Mouse (Mus musculus) heart, embryonic 16.5 days (tissue): ENCODE data around the gene Arhgef19. TPM values are rescaled to one million over a fixed set of nuclear protein-coding genes. Genes with fewer than 3 reads are reported as not detected.

ENCODE experiments used
- ATAC-seq: fragments of 200-750 bp; cut with Nextera tagmentation; replicated peaks from 2 replicates; pipeline ENCODE4 v1.8.0; 2017; ENCODE audit warnings: moderate number of reproducible peaks; ENCODE audit not compliant: insufficient read depth, low FRiP score; ENCODE audit errors: extremely low read depth
- H3K27ac ChIP-seq: fragments of 300-500 bp; sonication (generic); 2 replicates; pipeline ENCODE4 v1.5.1; 2014; ENCODE audit warnings: mild to moderate bottlenecking, low read length, control low read depth, moderate library complexity
- H3K27me3 ChIP-seq: fragments of 300-500 bp; sonication (generic); 2 replicates; pipeline ENCODE4 v1.6.1; 2014; ENCODE audit warnings: low read length, mixed read lengths; ENCODE audit not compliant: control insufficient read depth, insufficient read depth
- H3K36me3 ChIP-seq: fragments of 300-500 bp; sonication (generic); 2 replicates; pipeline ENCODE4 v1.6.1; 2014; ENCODE audit not compliant: control insufficient read depth, insufficient read depth
- H3K4me1 ChIP-seq: fragments of 300-500 bp; sonication (generic); 2 replicates; pipeline ENCODE4 v1.6.1; 2014; ENCODE audit warnings: low read length, mixed read lengths; ENCODE audit not compliant: control insufficient read depth, insufficient read depth
- H3K4me2 ChIP-seq: fragments of 300-500 bp; sonication (generic); 2 replicates; pipeline ENCODE4 v1.6.1; 2014; ENCODE audit warnings: low read depth, mild to moderate bottlenecking, control low read depth, low read length
- H3K4me3 ChIP-seq: fragments of 300-500 bp; sonication (generic); 2 replicates; pipeline ENCODE4 v1.5.1; 2014; ENCODE audit warnings: mild to moderate bottlenecking, control low read depth, low read length
- H3K9ac ChIP-seq: fragments of 300-500 bp; sonication (generic); 2 replicates; pipeline ENCODE4 v1.6.1; 2014; ENCODE audit warnings: low read length, control low read depth
- H3K9me3 ChIP-seq: fragments of 300-500 bp; sonication (generic); replicated peaks from 2 replicates; pipeline ENCODE4 v1.6.1; 2016; ENCODE audit warnings: low read length; ENCODE audit not compliant: control insufficient read depth
- WGBS: fragments of 180-500 bp; shearing (Covaris S2); extraction: QIAGEN DNeasy Blood & Tissue Kit; methylation state at CpG from one replicate; pipeline ENCODE4 v1.1.7; 2014; 5-methylcytosine and 5-hydroxymethylcytosine counted together
- polyA plus RNA-seq: library from polyadenylated mRNA; unstranded; fragments of >200 nt; fragmentation: Nextera tagmentation; extraction: Ambion mirVana; gene quantifications from 2 replicates; pipeline ENCODE4 v1.2.1, GENCODE M21; 2015

Gene Arhgef19
- polyA plus RNA-seq, 1 experiment from 2014 or later, result 2.3 TPM

DNA sequence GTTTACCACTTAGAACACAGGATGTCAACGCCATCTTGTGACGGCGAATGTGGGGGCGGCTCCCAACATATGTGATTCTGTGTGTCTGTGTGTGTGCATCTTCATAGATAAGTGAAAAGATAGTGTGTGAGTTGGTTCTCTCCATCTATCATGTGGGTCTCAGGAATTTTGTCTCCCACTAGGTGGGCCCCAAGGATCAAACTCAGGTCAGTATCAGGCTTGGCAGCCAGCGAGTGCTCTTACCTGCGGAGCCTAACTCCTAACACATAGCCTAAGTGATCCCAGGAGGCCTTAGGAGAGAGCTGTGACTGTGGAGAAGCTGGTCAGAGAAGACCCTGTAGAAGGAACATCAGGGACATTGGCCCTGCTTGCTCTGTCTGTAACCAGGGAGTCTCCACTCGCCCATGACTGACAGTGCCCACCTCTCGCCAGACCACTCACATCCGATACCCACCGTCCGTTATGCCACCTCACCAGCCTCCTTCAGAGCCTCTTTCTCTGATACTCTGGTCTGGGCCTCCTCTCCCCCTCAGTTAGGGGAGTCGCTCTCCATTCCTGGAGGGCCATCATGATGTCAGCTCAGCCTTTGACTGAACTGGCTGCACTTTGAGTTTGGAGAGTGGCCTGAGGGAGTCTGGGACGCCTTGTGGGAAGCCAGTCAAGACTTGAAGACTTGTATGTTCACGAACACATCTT lies 28.6 kb upstream of the Arhgef19 start:
- 68% methylated on average over 14 of the region's 14 CpGs for WGBS
- Histone ChIP-seq H3K4me2 (peak overlapping the region; percentile 55), H3K9ac (peak overlapping the region; percentile 55), H3K36me3 (no peaks in the 10 kb centered on the region), H3K4me1 (peaks cover 5% of the 10 kb centered on the region), H3K27me3 (no peaks in the 10 kb centered on the region), H3K27ac (peak overlapping the region; percentile 81), H3K4me3 (peak overlapping the region; percentile 48), H3K9me3 (no peaks in the 10 kb centered on the region)
- no peak; the same call in 1 of the 2 replicates for ATAC-seq

GRCm38 (mm10) chr4:141211646-141212045 lies 27.7 kb upstream of the Arhgef19 start:
- H3K27ac ChIP-seq, result no peak overlapping the region
- no peaks in the 10 kb centered on the region for H3K9me3 ChIP-seq
- peaks cover 5% of the 10 kb centered on the region for H3K4me1 ChIP-seq
- ATAC-seq, result no peak
- 89% methylated on average over 4 of the region's 4 CpGs for WGBS
- no peak overlapping the region for H3K4me3 ChIP-seq
- H3K9ac ChIP-seq, result no peak overlapping the region
- no peaks in the 10 kb centered on the region for H3K36me3 ChIP-seq
- H3K4me2 ChIP-seq, result no peak overlapping the region
- H3K27me3 ChIP-seq, result no peaks in the 10 kb centered on the region

- Histone ChIP-seq H3K9ac (no peak overlapping the region), H3K4me1 (peaks cover 5% of the 10 kb centered on the region), H3K27ac (no peak overlapping the region), H3K4me2 (no peak overlapping the region), H3K9me3 (no peaks in the 10 kb centered on the region), H3K27me3 (no peaks in the 10 kb centered on the region), H3K4me3 (no peak overlapping the region), H3K36me3 (no peaks in the 10 kb centered on the region)
- ATAC-seq, result no peak
- 78% methylated on average over 9 of the region's 9 CpGs for WGBS
These were observed 26.4 kb upstream of the Arhgef19 start for GRCm38 (mm10) chr4:141212892-141213291.

GRCm38 (mm10) chr4:141213342-141213741 lies 26.0 kb upstream of the Arhgef19 start:
- 56% methylated on average over 2 of the region's 2 CpGs for WGBS
- H3K4me1 ChIP-seq, result peaks cover 5% of the 10 kb centered on the region
- no peaks in the 10 kb centered on the region for H3K27me3 ChIP-seq
- no peaks in the 10 kb centered on the region for H3K36me3 ChIP-seq
- H3K4me3 ChIP-seq, result peak overlapping the region; percentile 73
- ATAC-seq, result peak; percentile 12; the same call in 1 of the 2 replicates
- H3K27ac ChIP-seq, result no peak overlapping the region
- H3K4me2 ChIP-seq, result peak overlapping the region; percentile 99
- peak overlapping the region; percentile 74 for H3K9ac ChIP-seq
- H3K9me3 ChIP-seq, result no peaks in the 10 kb centered on the region

- H3K36me3 ChIP-seq, result no peaks in the 10 kb centered on the region
- H3K27ac ChIP-seq, result no peak within 1 kb of the TSS
- ATAC-seq, result peak; percentile 76
- H3K9ac ChIP-seq, result peak within 1 kb of the TSS; percentile 74
- H3K4me2 ChIP-seq, result peak within 1 kb of the TSS; percentile 99
- H3K4me1 ChIP-seq, result peaks cover 5% of the 10 kb centered on the region
- H3K27me3 ChIP-seq, result no peaks in the 10 kb centered on the region
- under 1% methylated on average over 24 of the region's 24 CpGs for WGBS
- no peaks in the 10 kb centered on the region for H3K9me3 ChIP-seq
- H3K4me3 ChIP-seq, result peak within 1 kb of the TSS; percentile 73
These were observed 25.4 kb upstream of the Arhgef19 start, which contains the start of gene Rsg1 for GRCm38 (mm10) chr4:141213770-141214336. Gene Rsg1 (plus strand): TSS chr4:141213956.

DNA sequence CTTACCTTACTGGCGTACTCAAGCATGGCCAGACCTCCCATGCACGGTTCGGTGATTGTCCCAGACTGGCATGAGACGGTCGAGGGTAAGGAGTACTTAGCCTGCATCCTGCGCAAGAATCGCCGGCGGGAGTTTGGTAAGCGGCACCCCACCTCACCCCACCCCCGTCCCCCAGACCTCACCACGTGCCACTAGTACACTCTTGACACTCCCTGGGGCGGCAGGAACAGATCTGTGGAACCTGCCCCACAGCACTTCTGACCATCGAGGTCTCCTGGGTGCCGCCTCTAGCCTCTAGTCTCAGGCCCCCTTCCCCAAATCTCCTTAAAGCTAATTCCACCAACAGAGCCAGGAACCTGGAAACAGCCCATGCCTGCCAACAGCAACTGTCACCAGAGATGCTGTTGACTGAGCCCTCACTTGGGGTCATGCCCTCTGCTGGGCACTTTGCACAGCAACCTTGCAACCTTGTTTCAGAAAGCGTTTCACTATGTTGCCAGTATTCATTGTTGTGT lies 24.9 kb upstream of the Arhgef19 start:
- under 1% methylated on average over 16 of the region's 16 CpGs for WGBS
- Histone ChIP-seq H3K4me3 (peak overlapping the region; percentile 73), H3K9ac (peak overlapping the region; percentile 74), H3K4me2 (peak overlapping the region; percentile 99), H3K4me1 (peaks cover 5% of the 10 kb centered on the region), H3K36me3 (no peaks in the 10 kb centered on the region), H3K27ac (no peak overlapping the region), H3K27me3 (no peaks in the 10 kb centered on the region), H3K9me3 (no peaks in the 10 kb centered on the region)
- peak; percentile 37; the same call in 1 of the 2 replicates for ATAC-seq

- Histone ChIP-seq H3K4me3 (no peak overlapping the region), H3K4me2 (no peak overlapping the region)
- no peak for ATAC-seq
These were observed 19.6 kb upstream of the Arhgef19 start for GRCm38 (mm10) chr4:141219583-141220213.

DNA sequence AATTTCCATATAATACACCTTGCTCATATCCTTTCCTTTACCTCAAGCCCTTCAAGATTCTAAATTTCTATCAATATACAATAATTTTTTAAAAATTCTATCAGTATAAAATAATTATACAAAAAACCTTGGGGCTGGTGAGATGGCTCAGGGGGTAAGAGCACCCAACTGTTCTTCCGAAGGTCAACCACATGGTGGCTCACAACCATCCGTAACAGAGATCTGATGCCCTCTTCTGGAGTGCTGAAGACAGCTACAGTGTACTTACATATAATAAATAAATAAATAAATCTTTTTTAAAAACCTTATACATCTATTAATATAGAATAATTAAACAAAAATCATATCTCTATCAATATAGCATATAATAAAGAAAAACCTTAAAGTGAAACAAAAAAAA lies 17.5 kb upstream of the Arhgef19 start:
- Histone ChIP-seq H3K4me1 (no peaks in the 10 kb centered on the region), H3K4me3 (no peak overlapping the region), H3K4me2 (no peak overlapping the region), H3K27me3 (no peaks in the 10 kb centered on the region), H3K27ac (no peak overlapping the region), H3K36me3 (no peaks in the 10 kb centered on the region), H3K9me3 (no peaks in the 10 kb centered on the region), H3K9ac (no peak overlapping the region)
- WGBS, result 79% methylated on average over 2 of the region's 2 CpGs
- no peak for ATAC-seq

More at GRCm38 (mm10) chr4:141219583-141220213, 19.6 kb upstream of the Arhgef19 start:
- Histone ChIP-seq H3K36me3 (no peaks in the 10 kb centered on the region), H3K9me3 (no peaks in the 10 kb centered on the region), H3K9ac (no peak overlapping the region), H3K27me3 (no peaks in the 10 kb centered on the region), H3K27ac (no peak overlapping the region), H3K4me1 (no peaks in the 10 kb centered on the region)
- WGBS, result 91% methylated on average over 20 of the region's 20 CpGs

- Histone ChIP-seq H3K9ac (no peak overlapping the region), H3K9me3 (no peaks in the 10 kb centered on the region), H3K4me3 (no peak overlapping the region), H3K4me1 (no peaks in the 10 kb centered on the region), H3K27me3 (no peaks in the 10 kb centered on the region), H3K27ac (no peak overlapping the region), H3K4me2 (no peak overlapping the region), H3K36me3 (no peaks in the 10 kb centered on the region)
- WGBS, result 88% methylated on average over 5 of the region's 5 CpGs
- ATAC-seq, result no peak
These were observed 16.5 kb upstream of the Arhgef19 start for GRCm38 (mm10) chr4:141222752-141223151.
